Mouse (Mus musculus) adrenal gland, postnatal 10 days (tissue): ENCODE measurements at regions not wholly inside any gene's neighbourhood (a gene's known extent, or its start where the extent isn't known, plus 50 kb on each side); places are given as distances from the start of the nearest gene placed in this dataset.

Experiments
- DNase-seq: peaks from one replicate; pipeline ENCODE4 v3.0.0; 2021; ENCODE audit warnings: mixed read lengths

GRCm38 (mm10) chr12:26885831-26886634 is 417.0 kb downstream of the Cmpk2 start:
- peak; percentile 33 for DNase-seq

GRCm38 (mm10) chr12:26885083-26885482 is 416.1 kb downstream of the Cmpk2 start:
- DNase-seq = no peak

GRCm38 (mm10) chr12:26884156-26884555 is 415.2 kb downstream of the Cmpk2 start:
- peak; percentile 83 for DNase-seq

DNA sequence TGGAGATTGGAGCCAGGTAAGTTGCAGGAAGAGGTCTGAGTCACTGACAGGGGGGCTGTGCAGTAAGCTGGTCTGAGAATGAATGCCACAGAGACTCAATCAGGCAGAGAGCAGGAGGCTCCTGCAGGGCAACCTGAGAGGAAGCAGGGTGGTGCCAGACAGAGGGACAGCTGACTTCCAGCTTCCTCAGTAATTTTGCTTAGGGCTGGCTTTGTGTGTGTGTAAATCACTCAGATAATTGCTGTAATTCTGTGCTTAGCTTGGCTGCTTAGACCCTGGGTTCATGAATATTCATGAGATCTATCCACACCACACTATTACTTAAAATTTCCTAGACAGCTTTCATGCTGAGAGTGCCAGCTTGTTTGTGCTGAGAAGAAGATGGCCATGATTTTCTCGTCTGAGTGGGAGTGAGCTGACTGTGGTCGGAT is 408.7 kb downstream of the Cmpk2 start:
- no peak for DNase-seq

DNA sequence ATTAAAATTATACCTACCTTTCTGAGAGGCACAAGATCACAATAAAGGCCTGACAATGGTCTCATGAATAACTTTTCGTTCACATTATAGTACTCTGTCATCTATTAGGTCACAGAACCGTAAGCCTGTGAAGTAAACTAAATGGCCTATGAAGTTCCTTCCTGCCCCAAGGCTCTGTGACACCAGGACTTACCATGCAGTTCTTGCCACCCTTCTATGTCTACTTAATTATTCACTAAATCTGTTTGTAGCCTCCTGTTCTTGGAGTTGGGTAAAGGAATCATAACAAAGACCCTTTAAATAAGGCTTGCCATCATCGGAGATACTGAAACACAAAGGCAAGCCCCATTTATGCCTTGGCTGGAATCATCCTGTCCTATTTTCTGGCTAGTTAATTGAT is 408.3 kb downstream of the Cmpk2 start:
- DNase-seq = no peak

DNA sequence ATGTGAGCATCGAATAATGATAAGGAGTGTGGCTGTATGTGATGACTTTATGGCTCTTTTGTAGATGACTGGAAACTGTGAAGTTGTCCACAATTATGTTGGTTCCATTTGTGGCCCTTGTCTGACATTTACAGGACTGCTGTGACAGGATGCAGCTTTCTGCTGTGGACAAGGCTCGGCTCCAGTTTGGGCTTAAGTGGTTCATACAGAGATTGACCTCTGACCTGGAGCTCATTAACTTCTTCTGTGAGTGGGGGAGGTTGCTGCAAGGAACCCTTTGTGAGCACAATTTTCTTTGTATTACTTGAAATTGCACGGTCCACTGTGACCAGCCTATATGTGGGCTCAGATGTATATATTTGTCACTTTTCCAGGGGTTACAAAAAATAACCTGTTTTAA is 403.5 kb downstream of the Cmpk2 start:
- DNase-seq = no peak

DNA sequence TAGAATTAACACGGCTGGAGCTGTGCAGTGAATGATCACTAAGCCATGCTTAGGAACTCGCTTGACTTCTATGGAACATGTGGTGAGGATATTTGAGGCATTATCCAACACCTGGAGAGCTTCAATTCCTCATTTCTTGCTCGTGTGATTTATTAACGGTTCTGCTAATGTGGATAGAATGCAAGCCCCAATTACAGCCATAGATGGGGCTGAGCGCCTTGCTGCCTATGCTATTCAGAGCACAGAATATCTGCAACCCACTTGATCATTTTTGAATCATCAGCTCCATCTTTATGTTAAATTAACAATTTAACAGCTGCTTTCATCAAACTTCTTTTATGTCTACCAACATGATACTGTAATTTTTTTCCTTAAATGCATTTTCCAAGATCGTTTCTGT is 398.7 kb downstream of the Cmpk2 start:
- no peak for DNase-seq

- peak; percentile 67 for DNase-seq
These were observed 386.1 kb downstream of the Cmpk2 start for GRCm38 (mm10) chr12:26855091-26855516.

DNA sequence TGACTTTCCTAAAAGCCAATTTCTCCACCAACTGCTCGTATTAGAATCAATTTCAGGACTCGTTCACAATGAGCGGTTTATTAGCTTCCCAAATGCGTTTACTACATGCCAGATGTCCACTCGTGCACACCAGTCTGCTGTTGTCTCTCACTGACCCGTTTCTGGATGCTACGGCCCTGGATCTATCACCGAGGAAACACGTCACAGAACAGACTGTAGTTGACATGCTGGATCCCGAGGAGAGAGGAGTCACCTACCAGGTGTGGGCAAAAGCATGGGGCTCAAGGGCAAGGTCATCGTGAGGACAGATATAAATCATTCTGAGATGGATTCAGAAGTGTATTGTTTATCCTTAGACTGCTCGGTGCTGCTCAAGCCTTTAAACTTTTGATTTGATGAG is 375.9 kb downstream of the Cmpk2 start:
- DNase-seq = no peak

- peak; percentile 55 for DNase-seq
These were observed 373.7 kb downstream of the Cmpk2 start for GRCm38 (mm10) chr12:26842696-26843095.

- no peak for DNase-seq
These were observed 352.4 kb downstream of the Cmpk2 start for GRCm38 (mm10) chr12:26821257-26821968.

- no peak for DNase-seq
These were observed 348.9 kb downstream of the Cmpk2 start for GRCm38 (mm10) chr12:26817866-26818265.

GRCm38 (mm10) chr12:26815771-26816170 is 346.8 kb downstream of the Cmpk2 start:
- DNase-seq = no peak

DNA sequence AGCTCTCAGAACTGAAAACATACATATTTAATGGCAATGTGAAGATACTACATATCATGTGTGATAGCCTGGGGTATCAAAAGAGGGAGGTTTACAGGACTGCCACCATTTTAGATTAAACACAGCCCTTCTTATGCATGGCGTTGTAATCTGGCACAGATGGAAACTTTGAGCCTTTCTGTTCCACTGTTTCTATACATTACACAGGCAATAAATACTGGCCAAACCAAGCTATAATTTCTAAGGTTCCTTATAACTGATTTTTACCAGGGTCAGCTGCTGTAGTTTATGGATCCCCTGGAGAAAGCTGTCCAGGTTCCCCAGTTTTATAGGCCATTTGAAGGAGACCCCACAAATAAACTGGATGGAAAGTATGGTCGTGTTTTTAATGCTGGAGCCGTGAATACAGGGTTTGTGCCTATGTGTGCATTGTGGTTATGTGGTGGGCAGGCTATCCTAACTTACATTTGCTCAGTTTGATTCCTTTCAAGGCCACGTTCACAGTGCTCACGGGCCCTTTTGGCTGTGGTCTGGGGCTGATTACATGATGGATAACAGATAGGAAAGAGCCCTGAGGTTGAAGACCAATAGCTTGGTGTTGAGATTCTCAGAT is 341.7 kb downstream of the Cmpk2 start:
- DNase-seq = no peak

DNA sequence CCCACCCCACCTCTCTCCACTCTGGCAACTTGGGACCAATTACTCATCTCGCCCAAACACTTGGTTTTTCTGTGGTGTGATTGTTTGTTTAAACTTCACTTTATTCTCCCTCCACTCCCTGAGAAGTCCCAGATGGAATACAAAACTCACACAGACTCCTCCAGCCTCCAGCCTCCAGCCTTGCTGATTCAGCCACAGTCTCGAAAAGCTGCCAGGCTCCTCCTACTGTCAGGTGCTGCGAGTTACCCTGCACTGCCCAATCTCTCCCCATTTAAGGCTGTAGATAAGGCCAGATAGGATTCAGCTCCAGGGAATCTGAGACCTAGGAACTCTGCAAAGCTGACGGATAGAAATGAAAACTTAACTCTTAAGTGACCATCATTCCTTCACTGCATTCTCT is 340.7 kb downstream of the Cmpk2 start:
- no peak for DNase-seq

- DNase-seq = no peak
These were observed 333.5 kb downstream of the Cmpk2 start for GRCm38 (mm10) chr12:26802542-26802941.

DNA sequence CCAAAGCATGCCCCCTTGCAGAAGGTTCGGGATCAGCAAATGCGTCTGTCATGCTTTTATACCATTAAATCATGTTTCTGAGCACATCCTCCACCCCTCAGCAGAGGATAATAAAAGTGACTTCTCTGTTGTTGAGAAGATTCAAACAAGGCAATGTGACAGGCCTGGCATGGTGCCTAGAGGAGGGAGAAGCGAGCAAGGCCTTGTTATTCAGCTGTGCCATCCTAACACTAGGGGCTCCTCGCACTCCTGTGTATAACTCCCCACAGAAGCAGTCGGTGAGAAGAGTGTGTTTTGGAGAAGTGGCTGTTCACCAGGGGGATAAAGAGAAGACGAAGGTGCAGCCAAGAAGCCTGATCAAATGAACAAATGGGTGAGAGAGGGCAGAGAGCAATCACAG is 330.3 kb downstream of the Cmpk2 start:
- DNase-seq = peak; percentile 4

GRCm38 (mm10) chr12:26796367-26796766 is 327.4 kb downstream of the Cmpk2 start:
- DNase-seq = no peak

DNA sequence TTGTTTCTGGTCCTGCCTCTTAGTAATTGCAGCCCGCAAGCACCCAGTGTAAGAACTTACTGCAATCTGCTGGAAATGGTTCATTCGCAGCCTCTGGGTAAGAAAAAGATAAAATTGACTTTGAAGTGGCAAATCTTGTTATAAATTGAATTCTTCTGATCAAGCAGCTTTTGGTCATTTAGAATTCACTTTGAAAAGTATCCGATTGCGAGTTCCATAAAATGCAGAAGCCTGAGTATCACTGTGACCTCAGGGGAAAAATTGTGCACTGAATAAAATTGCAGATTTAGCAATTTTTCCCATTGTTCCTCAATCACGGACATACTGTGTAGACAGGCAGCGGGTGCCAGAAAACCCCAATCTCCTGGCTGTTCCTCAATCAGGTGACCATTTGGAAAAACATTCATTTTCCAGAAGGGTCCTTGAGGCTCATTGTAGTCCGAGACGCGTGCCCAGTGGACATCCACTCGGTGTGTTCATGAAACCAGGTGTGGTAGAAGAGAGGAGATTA is 320.4 kb downstream of the Cmpk2 start:
- DNase-seq = no peak

DNA sequence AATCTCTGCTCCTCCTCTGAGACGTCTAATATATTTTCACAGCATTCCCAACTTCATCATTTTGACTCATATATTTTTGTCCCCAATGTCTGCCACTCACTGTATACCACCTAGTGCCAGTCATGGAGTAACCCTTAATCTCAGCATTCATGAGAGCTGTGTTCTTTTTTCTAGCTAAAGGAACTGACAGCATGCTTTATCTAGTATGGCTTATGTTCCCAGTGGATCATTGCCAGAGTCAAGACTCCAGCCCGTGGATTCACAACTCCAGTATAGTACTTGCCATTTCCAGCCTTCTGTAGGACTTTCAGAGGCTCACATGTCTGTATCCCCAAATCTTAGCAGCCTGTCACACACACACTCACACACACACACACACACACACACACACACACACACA is 316.5 kb downstream of the Cmpk2 start:
- DNase-seq = no peak

DNA sequence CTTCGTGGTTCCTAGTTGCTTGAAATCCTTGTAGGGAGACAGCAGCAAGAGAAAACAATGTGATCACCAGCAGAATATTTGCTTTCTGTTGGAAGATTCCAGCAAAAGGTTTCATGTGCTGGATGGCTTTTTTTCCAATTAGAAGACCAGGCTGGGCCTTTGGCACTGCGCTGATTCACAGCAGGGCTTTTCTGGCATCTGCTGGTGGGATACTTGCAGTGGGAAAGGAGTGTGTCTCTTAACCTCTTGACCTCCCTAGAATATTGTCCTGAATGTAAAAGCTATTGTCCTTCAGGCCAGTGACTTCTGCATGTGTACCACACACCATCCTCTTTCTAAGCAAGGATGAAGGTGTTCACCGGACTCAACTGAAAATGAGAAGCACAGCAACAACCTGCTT is 315.4 kb downstream of the Cmpk2 start:
- DNase-seq = no peak

GRCm38 (mm10) chr12:26783800-26784199 is 314.8 kb downstream of the Cmpk2 start:
- DNase-seq = no peak

GRCm38 (mm10) chr12:26781537-26781936 is 312.5 kb downstream of the Cmpk2 start:
- DNase-seq = no peak
